In genomic region chr12:30246286-30246945, GRCm38 (mm10) we compare ENCODE assay signal across 11 mouse cellular contexts.
DNase-seq lines count a peak whose midpoint lies in the region; ATAC-seq and TF ChIP-seq lines count a peak whose summit lies in the region.
"Had no signal": no experiment of that assay in that cellular context is flagged by ENCODE, and none has a peak within 500 bp of the region (broad histone marks: within the 10 kb centered on the region; RNA-seq: fewer than 3 reads in every experiment).

No protein-coding gene starts in this region.

- no peaks in the 10 kb centered on the region for H3K4me1 ChIP-seq in kidney, embryonic 14.5 days (ENCODE audit: control insufficient read depth, insufficient read depth, low read length)
- H3K4me1 ChIP-seq in midbrain, embryonic 11.5 days (ENCODE audit: control insufficient read depth, insufficient read depth, low read length) = no peaks in the 10 kb centered on the region
- 0 out of 2 replicates have a peak, but pooled peaks cover 4% of the 10 kb centered on the region for H3K4me1 ChIP-seq in midbrain, embryonic 13.5 days (replicated peaks)
- H3K4me1 ChIP-seq in stomach, postnatal 0 days (replicated peaks; ENCODE audit: control insufficient read depth, insufficient read depth) = no peaks in the 10 kb centered on the region
- no peaks in the 10 kb centered on the region; the same call in 1 of the 2 replicates for H3K4me1 ChIP-seq in forebrain, postnatal 0 days (ENCODE audit: insufficient read depth)

- no peak overlapping the region for H3K9ac ChIP-seq in kidney, embryonic 14.5 days (ENCODE audit: low read depth, low read length)
- H3K9ac ChIP-seq in midbrain, embryonic 11.5 days (ENCODE audit: low read length) = no peak overlapping the region
- no peak overlapping the region for H3K9ac ChIP-seq in midbrain, embryonic 13.5 days (replicated peaks)
- H3K9ac ChIP-seq in stomach, postnatal 0 days (ENCODE audit: low read length) = no peak overlapping the region
- no peak overlapping the region for H3K9ac ChIP-seq in forebrain, postnatal 0 days

- DNase-seq in kidney, adult 11 months = peak; percentile 23
- DNase-seq in midbrain, embryonic 11.5 days (ENCODE audit: low spot score, missing footprints) = peak; percentile 47
- peak; percentile 69 for DNase-seq in frontal cortex, adult 2 months (ENCODE audit: extremely low spot score in 1 of 2, low spot score in 1 of 2)
- no peak for DNase-seq in stomach, postnatal 0 days (ENCODE audit: low spot score)
- DNase-seq in lung, postnatal 36 days = no peak
- DNase-seq in forebrain, postnatal 0 days = no peak
- DNase-seq: gastrocnemius, postnatal 36 days; thymus, postnatal 25 days had no signal

- no peak overlapping the region for H3K4me3 ChIP-seq in kidney, embryonic 14.5 days (ENCODE audit: low read length)
- no peak overlapping the region for H3K4me3 ChIP-seq in midbrain, embryonic 11.5 days (ENCODE audit: low read depth, low read length)
- no peak overlapping the region for H3K4me3 ChIP-seq in midbrain, embryonic 13.5 days (replicated peaks)
- no peak overlapping the region for H3K4me3 ChIP-seq in stomach, postnatal 0 days (ENCODE audit: low read depth, low read length)
- no peak overlapping the region for H3K4me3 ChIP-seq in forebrain, postnatal 0 days (ENCODE audit: low read depth, low read length)
- H3K4me3 ChIP-seq: myocyte had no signal

- TF ChIP-seq CTCF in stomach, postnatal 0 days (IDR thresholded peaks at IDR 0.05; ENCODE audit: low read depth) = no peak
- TF ChIP-seq CTCF in forebrain, postnatal 0 days (IDR thresholded peaks at IDR 0.05; ENCODE audit: low read depth) = no peak

- no peak overlapping the region for H3K4me2 ChIP-seq in kidney, embryonic 14.5 days (replicated peaks; ENCODE audit: low read depth, low read length)
- H3K4me2 ChIP-seq in midbrain, embryonic 11.5 days = no peak overlapping the region
- no peak overlapping the region for H3K4me2 ChIP-seq in midbrain, embryonic 13.5 days (replicated peaks)
- H3K4me2 ChIP-seq in stomach, postnatal 0 days (replicated peaks; ENCODE audit: low read depth) = no peak overlapping the region
- H3K4me2 ChIP-seq in forebrain, postnatal 0 days (ENCODE audit: low read depth) = no peak overlapping the region

- H3K27me3 ChIP-seq in kidney, embryonic 14.5 days (ENCODE audit: control insufficient read depth, insufficient read depth, low read length) = no peaks in the 10 kb centered on the region
- H3K27me3 ChIP-seq in midbrain, embryonic 11.5 days (ENCODE audit: control insufficient read depth, insufficient read depth, low read length) = no peaks in the 10 kb centered on the region
- H3K27me3 ChIP-seq in midbrain, embryonic 13.5 days = no peaks in the 10 kb centered on the region
- no peaks in the 10 kb centered on the region for H3K27me3 ChIP-seq in stomach, postnatal 0 days (ENCODE audit: control insufficient read depth, insufficient read depth, low read length)
- H3K27me3 ChIP-seq in forebrain, postnatal 0 days (ENCODE audit: insufficient read depth, low read length) = no peaks in the 10 kb centered on the region

- WGBS in kidney, embryonic 14.5 days = 77% methylated on average over 5 of the region's 5 CpGs
- 84% methylated on average over 5 of the region's 5 CpGs for WGBS in midbrain, embryonic 11.5 days
- WGBS in midbrain, embryonic 13.5 days = 80% methylated on average over 5 of the region's 5 CpGs
- WGBS in stomach, postnatal 0 days = 55% methylated on average over 5 of the region's 5 CpGs
- 86% methylated on average over 5 of the region's 5 CpGs for WGBS in forebrain, postnatal 0 days

- no peak for TF ChIP-seq EP300 in stomach, postnatal 0 days (optimal IDR thresholded peaks at IDR 0.05)

- no peak overlapping the region for H3K27ac ChIP-seq in kidney, embryonic 14.5 days (ENCODE audit: low read depth, low read length)
- H3K27ac ChIP-seq in midbrain, embryonic 11.5 days (ENCODE audit: low read depth, low read length) = no peak overlapping the region
- no peak overlapping the region for H3K27ac ChIP-seq in midbrain, embryonic 13.5 days
- H3K27ac ChIP-seq in stomach, postnatal 0 days (replicated peaks) = peak overlapping the region; percentile 40; the same call in 1 of the 2 replicates
- H3K27ac ChIP-seq in forebrain, postnatal 0 days (ENCODE audit: low read depth, low read length) = no peak overlapping the region

- no peak for ATAC-seq in kidney, embryonic 14.5 days (ENCODE audit: low FRiP score, low TSS enrichment)
- no peak for ATAC-seq in midbrain, embryonic 11.5 days (ENCODE audit: low FRiP score)
- no peak for ATAC-seq in midbrain, embryonic 13.5 days
- ATAC-seq in stomach, postnatal 0 days (ENCODE audit: low FRiP score, low TSS enrichment) = no peak
- no peak for ATAC-seq in forebrain, postnatal 0 days

- H3K36me3 ChIP-seq in kidney, embryonic 14.5 days (ENCODE audit: control insufficient read depth, insufficient read depth, low read length) = no peaks in the 10 kb centered on the region
- no peaks in the 10 kb centered on the region for H3K36me3 ChIP-seq in midbrain, embryonic 11.5 days (ENCODE audit: control insufficient read depth, insufficient read depth, low read length)
- H3K36me3 ChIP-seq in midbrain, embryonic 13.5 days = no peaks in the 10 kb centered on the region
- H3K36me3 ChIP-seq in stomach, postnatal 0 days (ENCODE audit: control insufficient read depth, insufficient read depth, low read length) = no peaks in the 10 kb centered on the region
- no peaks in the 10 kb centered on the region for H3K36me3 ChIP-seq in forebrain, postnatal 0 days (ENCODE audit: insufficient read depth)

- H3K9me3 ChIP-seq in kidney, embryonic 14.5 days (ENCODE audit: control insufficient read depth, low read length) = no peaks in the 10 kb centered on the region
- H3K9me3 ChIP-seq in midbrain, embryonic 11.5 days (ENCODE audit: control insufficient read depth, low read length) = no peaks in the 10 kb centered on the region
- no peaks in the 10 kb centered on the region for H3K9me3 ChIP-seq in midbrain, embryonic 13.5 days
- H3K9me3 ChIP-seq in stomach, postnatal 0 days (ENCODE audit: control insufficient read depth, low read length) = no peaks in the 10 kb centered on the region
- no peaks in the 10 kb centered on the region for H3K9me3 ChIP-seq in forebrain, postnatal 0 days (ENCODE audit: low read length)

Comparison
In these comparisons a context has a peak if more than half of its experiments do, and no peak if none do; other contexts are left out.
1. DNase-seq: peak in kidney, adult 11 months (single experiment), midbrain, embryonic 11.5 days (single experiment) and frontal cortex, adult 2 months (2 of 2); none in stomach, postnatal 0 days (single experiment), lung, postnatal 36 days (single experiment) and forebrain, postnatal 0 days (single experiment).